Mouse (Mus musculus) common myeloid progenitor, adult 5-6 weeks (primary cell): ENCODE measurements around the gene 2310011J03Rik. TPM values are rescaled to one million over a fixed set of nuclear protein-coding genes. Genes with fewer than 3 reads are reported as not detected.
"Not testable (repeated sequence)": the region's sequence is repeated elsewhere in the genome, so short reads cannot be mapped to it uniquely, and the experiment has no call there.

Source experiments
- ATAC-seq: replicated peaks from 2 replicates; pipeline ENCODE4 v1.8.0; 2016; ENCODE audit warnings: low read depth, mild to moderate bottlenecking, moderate TSS enrichment, inconsistent platforms; ENCODE audit not compliant: poor library complexity, severe bottlenecking
- total RNA-seq: library from RNA; stranded (forward); fragments of 200-1000, 187-1606 nt; gene quantifications from 2 replicates; pipeline ENCODE4 v1.2.3, GENCODE M21; 2017

Gene 2310011J03Rik
- total RNA-seq, result 15.8 and 19.8 TPM in 2 replicates

- peak; percentile 68 for ATAC-seq
These were observed at the start of gene 2310011J03Rik for GRCm38 (mm10) chr10:80320340-80320760. Gene 2310011J03Rik, minus strand, starts transcription at chr10:80320537.

- no peak for ATAC-seq
These were observed 48.1 kb upstream of the 2310011J03Rik start for GRCm38 (mm10) chr10:80368392-80368791.

GRCm38 (mm10) chr10:80367954-80368353, 47.6 kb upstream of the 2310011J03Rik start:
- no peak for ATAC-seq

- ATAC-seq, result no peak
These were observed 45.4 kb upstream of the 2310011J03Rik start for GRCm38 (mm10) chr10:80365736-80366135.

GRCm38 (mm10) chr10:80363734-80364133, 43.4 kb upstream of the 2310011J03Rik start:
- no peak for ATAC-seq

- ATAC-seq, result peak; percentile 43; the same call in 1 of the 2 replicates
These were observed 37.8 kb upstream of the 2310011J03Rik start for GRCm38 (mm10) chr10:80357994-80358639.

GRCm38 (mm10) chr10:80357336-80357735, 37.0 kb upstream of the 2310011J03Rik start:
- ATAC-seq, result no peak

- ATAC-seq, result no peak
These were observed 36.4 kb upstream of the 2310011J03Rik start for GRCm38 (mm10) chr10:80356737-80357136.

- no peak for ATAC-seq
These were observed 35.8 kb upstream of the 2310011J03Rik start, which contains the start of gene Plk5 for GRCm38 (mm10) chr10:80356001-80356682. Gene Plk5, plus strand, starts transcription at chr10:80356459.

GRCm38 (mm10) chr10:80355431-80355830, 35.1 kb upstream of the 2310011J03Rik start:
- ATAC-seq, result no peak

- ATAC-seq, result no peak
These were observed 32.4 kb upstream of the 2310011J03Rik start for GRCm38 (mm10) chr10:80352727-80353126.

- ATAC-seq, result no peak
These were observed 31.6 kb upstream of the 2310011J03Rik start for GRCm38 (mm10) chr10:80351896-80352295.

- ATAC-seq, result peak; percentile 90
These were observed 30.0 kb upstream of the 2310011J03Rik start for GRCm38 (mm10) chr10:80350292-80350691.

GRCm38 (mm10) chr10:80348981-80349380, 28.6 kb upstream of the 2310011J03Rik start:
- ATAC-seq, result no peak

- ATAC-seq, result peak; percentile 37
These were observed 28.0 kb upstream of the 2310011J03Rik start, which contains the start of gene Adamtsl5 for GRCm38 (mm10) chr10:80348244-80348781. Gene Adamtsl5, minus strand, starts transcription at chr10:80348412.

GRCm38 (mm10) chr10:80347514-80347967, 27.2 kb upstream of the 2310011J03Rik start:
- ATAC-seq, result no peak

GRCm38 (mm10) chr10:80345929-80346328, 25.6 kb upstream of the 2310011J03Rik start:
- ATAC-seq, result not testable (repeated sequence)

- ATAC-seq, result no peak
These were observed 24.8 kb upstream of the 2310011J03Rik start for GRCm38 (mm10) chr10:80345122-80345521.

- peak; percentile 33 for ATAC-seq
These were observed 23.9 kb upstream of the 2310011J03Rik start for GRCm38 (mm10) chr10:80344131-80344661.

GRCm38 (mm10) chr10:80343425-80343895, 23.1 kb upstream of the 2310011J03Rik start:
- ATAC-seq, result 0 out of 2 replicates have a peak, but pooled peaks have one; percentile 3
